Mouse (Mus musculus) layer of hippocampus, postnatal 36 days (tissue): Measurements from ENCODE around the gene Slc22a21. TPM values are rescaled to one million over a fixed set of nuclear protein-coding genes. Genes with fewer than 3 reads are reported as not detected.

Experiments used
- DNase-seq, 2 experiments: peaks; one replicate each; pipeline ENCODE4 v3.0.0; 2022
- total RNA-seq, 2 experiments: library from RNA; stranded (reverse); gene quantifications; 2 replicates each; pipeline ENCODE4 v1.2.3; 2021

Gene Slc22a21
- total RNA-seq, 2 experiments from 2014 or later = 1.5 to 1.9 TPM

DNA sequence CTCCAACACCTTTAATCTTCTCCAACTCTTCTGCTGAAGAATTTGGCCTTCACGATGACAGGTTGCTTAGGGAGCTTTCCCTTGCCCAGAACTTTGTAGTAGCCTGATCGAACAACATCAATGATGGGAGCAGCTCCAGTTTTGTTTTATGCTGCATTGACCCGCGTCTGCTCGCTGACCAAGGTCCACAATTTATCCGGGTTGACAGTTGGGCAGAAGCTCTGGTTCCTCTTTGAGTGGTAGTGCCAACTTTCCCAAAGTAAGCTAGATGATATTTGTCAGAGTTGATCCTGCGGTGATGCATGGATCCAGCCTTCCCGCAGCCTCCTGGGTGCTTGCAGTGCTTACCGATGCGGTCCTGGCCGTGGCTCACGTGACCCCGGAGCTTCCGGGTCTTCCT lies 77.4 kb downstream of the Slc22a21 start:
- DNase-seq = no peak

DNA sequence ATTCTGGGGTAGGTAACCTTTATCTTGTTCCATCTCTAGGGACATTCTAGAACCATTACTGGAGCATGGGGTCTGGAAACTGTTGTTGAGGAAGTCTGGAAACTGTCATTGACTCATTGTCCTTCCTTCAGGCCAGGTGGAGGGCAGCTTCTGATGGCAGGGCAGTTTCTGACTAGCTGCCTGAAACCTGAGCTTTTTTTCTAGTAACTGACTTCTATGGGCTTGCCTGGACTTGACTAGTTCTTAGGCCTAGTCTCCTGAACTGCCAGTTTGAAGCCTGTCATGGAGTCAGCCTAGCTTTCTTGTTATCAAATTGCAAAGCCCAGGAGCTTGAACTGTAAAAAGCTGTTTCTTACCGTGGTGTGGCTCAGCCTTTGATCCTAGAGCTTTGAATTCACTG lies 79.1 kb downstream of the Slc22a21 start:
- DNase-seq = no peak

DNA sequence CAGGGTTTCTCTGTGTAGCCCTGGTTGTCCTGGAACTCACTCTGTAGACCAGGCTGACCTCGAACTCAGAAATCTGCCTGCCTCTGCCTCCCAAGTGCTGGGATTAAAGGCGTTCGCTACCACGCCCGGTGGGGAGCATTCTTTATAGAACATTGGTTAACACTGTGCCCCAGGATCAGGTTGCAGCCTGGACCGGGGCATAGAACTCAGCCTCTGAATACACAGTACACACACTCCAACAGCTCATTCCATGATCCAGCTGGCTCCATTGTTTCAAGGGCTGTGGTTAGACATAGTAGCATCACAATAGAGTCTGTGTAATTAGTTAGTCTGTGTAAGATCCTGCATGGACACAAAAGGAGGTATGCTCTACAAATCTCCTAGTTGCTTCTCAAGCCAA lies 80.2 kb downstream of the Slc22a21 start:
- no peak for DNase-seq

Other genes starting within 250 kb of the Slc22a21 start
- 1 to 10 TPM; 7.4 to 7.5 TPM for gene Irf1, start 210.3 kb downstream of the Slc22a21 start, total RNA-seq
- 1 to 10 TPM; 1.0 TPM for gene Gm17334, start 207.1 kb downstream of the Slc22a21 start, total RNA-seq
- 1 to 10 TPM; 8.0 to 9.5 TPM for gene Gm12216, start 121.1 kb downstream of the Slc22a21 start, total RNA-seq
- gene Slc22a5, start 88.7 kb downstream of the Slc22a21 start, total RNA-seq = 1 to 10 TPM; 9.2 to 9.3 TPM
- gene Slc22a4, start 47.8 kb upstream of the Slc22a21 start, total RNA-seq = 1 to 10 TPM; 4.2 to 6.9 TPM
- 10 to 100 TPM; 11.5 to 16.2 TPM for gene Pdlim4, start 88.7 kb upstream of the Slc22a21 start, total RNA-seq
- 10 to 100 TPM; 20.6 to 29.8 TPM for gene P4ha2, start 119.8 kb upstream of the Slc22a21 start, total RNA-seq